Mouse (Mus musculus) small intestine, adult 2 months (tissue): ENCODE results near the gene Ddx10.

ENCODE experiments used
- CTCF ChIP-seq: fragments of 200-500 bp; IDR thresholded peaks from 2 replicates; pipeline ENCODE4 v1.5.1; 2012; ENCODE audit warnings: low read depth, mild to moderate bottlenecking, control low read depth, inconsistent platforms, low read length, moderate library complexity, mixed read lengths; ENCODE audit not compliant: insufficient replicate concordance, insufficient read length; ENCODE audit errors: extremely low read depth
- POLR2A ChIP-seq: fragments of 200-500 bp; IDR thresholded peaks from 2 replicates; pipeline ENCODE4 v1.6.1; 2012; ENCODE audit warnings: low read depth, mild to moderate bottlenecking, control low read depth, inconsistent platforms, low read length, moderate library complexity

DNA sequence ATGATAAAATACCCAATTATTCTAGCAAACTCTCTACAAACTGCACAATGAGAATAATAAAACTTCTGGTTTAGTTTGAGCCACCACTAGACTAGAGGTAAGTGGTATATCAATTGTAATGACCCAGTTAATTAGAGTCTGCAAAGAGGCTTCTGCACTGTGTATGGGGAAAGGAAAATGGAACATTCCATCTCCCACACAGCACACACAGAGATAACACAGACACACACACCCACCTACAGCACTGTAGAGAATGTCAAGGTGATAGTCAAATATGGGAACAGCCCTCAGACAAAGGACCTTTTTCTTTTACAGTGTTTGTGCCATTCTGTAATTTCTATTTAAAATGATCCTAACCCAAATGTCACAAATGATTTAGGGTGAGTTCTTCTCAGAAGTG, 45.0 kb upstream of the Ddx10 start:
- TF ChIP-seq CTCF (no peak), POLR2A (no peak)
